Mouse (Mus musculus) kidney, postnatal 25 days (tissue): Measurements from ENCODE around the gene Hhip.

Experiments used
- DNase-seq, 2 experiments: peaks; one replicate each; pipeline ENCODE4 v3.0.0; 2021; ENCODE audit warnings: mixed read lengths in 2 of 2

The Hhip gene

GRCm38 (mm10) chr8:80057198-80058174 is at the start of gene Hhip:
Gene Hhip, minus strand, starts transcription at chr8:80058006.
- DNase-seq: no peak

GRCm38 (mm10) chr8:80087021-80087420 is 29.2 kb upstream of the Hhip start:
- DNase-seq: no peak

- DNase-seq: no peak
These were observed 387 bp upstream of the Hhip start for GRCm38 (mm10) chr8:80058193-80058592.

- no peak for DNase-seq
These were observed 1.3 kb downstream of the Hhip start for GRCm38 (mm10) chr8:80056331-80057070.

GRCm38 (mm10) chr8:80055777-80056176 is 2.0 kb downstream of the Hhip start:
- DNase-seq: no peak

- DNase-seq: no peak
These were observed 2.7 kb downstream of the Hhip start for GRCm38 (mm10) chr8:80055094-80055493.

GRCm38 (mm10) chr8:80054216-80054615 is 3.6 kb downstream of the Hhip start:
- no peak for DNase-seq

- no peak for DNase-seq
These were observed 5.0 kb downstream of the Hhip start for GRCm38 (mm10) chr8:80052838-80053237.

- DNase-seq: no peak
These were observed 6.3 kb downstream of the Hhip start for GRCm38 (mm10) chr8:80051494-80051893.

- no peak for DNase-seq
These were observed 8.4 kb downstream of the Hhip start for GRCm38 (mm10) chr8:80049256-80050005.

- no peak for DNase-seq
These were observed 9.6 kb downstream of the Hhip start for GRCm38 (mm10) chr8:80048256-80048655.

- no peak for DNase-seq
These were observed 20.1 kb downstream of the Hhip start for GRCm38 (mm10) chr8:80037644-80038253.

- DNase-seq: no peak
These were observed 25.2 kb downstream of the Hhip start for GRCm38 (mm10) chr8:80032604-80033003.

GRCm38 (mm10) chr8:80031330-80032293 is 26.2 kb downstream of the Hhip start:
- DNase-seq: no peak

- no peak for DNase-seq
These were observed 28.2 kb downstream of the Hhip start for GRCm38 (mm10) chr8:80029631-80030030.

- DNase-seq: no peak
These were observed 37.3 kb downstream of the Hhip start for GRCm38 (mm10) chr8:80020469-80020868.

- DNase-seq: no peak
These were observed 42.0 kb downstream of the Hhip start for GRCm38 (mm10) chr8:80015818-80016217.

- DNase-seq: no peak
These were observed 53.4 kb downstream of the Hhip start for GRCm38 (mm10) chr8:80004421-80004820.

GRCm38 (mm10) chr8:80002313-80002712 is 55.5 kb downstream of the Hhip start:
- no peak for DNase-seq

- no peak for DNase-seq
These were observed 62.7 kb downstream of the Hhip start for GRCm38 (mm10) chr8:79995075-79995474.

- DNase-seq: no peak
These were observed 64.3 kb downstream of the Hhip start for GRCm38 (mm10) chr8:79993507-79993906.
